Mouse (Mus musculus): Measurements from ENCODE around the gene Sf3a1.
"Not testable (repeated sequence)": the region's sequence is repeated elsewhere in the genome, so short reads cannot be mapped to it uniquely, and the experiment has no call there.

Gene Sf3a1

GRCm38 (mm10) chr11:4159808-4160708 is at the start of gene Sf3a1, which contains the start of gene Ccdc157:
TSS of gene Sf3a1 (plus strand) at chr11:4160350.
TSS of gene Ccdc157 (minus strand) at chr11:4160293.
- DNase-seq (ENCODE audit: low spot score) = peak; percentile 96

GRCm38 (mm10) chr11:4112033-4112432 is 48.1 kb upstream of the Sf3a1 start:
- no peak for DNase-seq (ENCODE audit: low spot score)

- no peak for DNase-seq (ENCODE audit: low spot score)
These were observed 47.3 kb upstream of the Sf3a1 start for GRCm38 (mm10) chr11:4112861-4113260.

DNA sequence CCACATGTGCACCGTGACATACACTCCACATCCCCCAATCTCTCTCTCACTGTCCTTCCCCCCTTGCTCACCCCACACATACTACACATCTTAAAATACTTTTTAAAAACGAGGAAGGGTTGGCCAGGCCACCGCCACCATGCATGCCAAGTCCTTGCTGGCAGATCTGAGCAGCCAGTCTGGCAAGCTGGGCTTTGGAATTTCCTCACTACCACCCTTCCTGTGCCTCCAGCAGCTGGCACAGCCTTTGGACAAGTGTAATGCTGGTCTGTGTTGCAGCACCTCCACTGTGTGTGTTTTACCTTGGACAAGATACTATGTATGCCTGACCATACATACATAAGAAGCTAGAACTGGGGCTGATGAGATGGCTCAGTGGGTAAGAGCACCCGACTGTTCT is 46.7 kb upstream of the Sf3a1 start:
- DNase-seq (ENCODE audit: low spot score) = no peak

DNA sequence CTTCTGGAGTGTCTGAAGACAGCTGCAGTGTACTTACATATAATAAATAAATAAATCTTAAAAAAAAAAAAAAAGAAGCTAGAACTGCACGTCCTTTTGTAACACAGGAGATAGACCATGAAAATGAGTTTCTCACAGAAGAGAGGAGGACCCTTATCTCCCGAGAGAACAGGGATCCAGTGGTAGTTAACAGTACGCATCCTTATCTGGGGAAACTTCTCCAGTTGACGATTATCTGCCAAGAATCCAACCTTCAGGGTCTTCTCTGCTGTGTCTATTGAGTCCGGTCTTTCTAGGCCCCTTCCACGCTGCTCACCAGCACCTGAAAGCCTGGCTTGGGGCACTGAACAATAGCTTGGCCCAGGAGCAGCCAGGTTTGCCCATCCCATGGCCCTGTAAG is 46.2 kb upstream of the Sf3a1 start:
- no peak for DNase-seq (ENCODE audit: low spot score)

GRCm38 (mm10) chr11:4114541-4114940 is 45.6 kb upstream of the Sf3a1 start:
- not testable (repeated sequence) for DNase-seq (ENCODE audit: low spot score)

GRCm38 (mm10) chr11:4115407-4115806 is 44.7 kb upstream of the Sf3a1 start:
- DNase-seq (ENCODE audit: low spot score) = no peak

DNA sequence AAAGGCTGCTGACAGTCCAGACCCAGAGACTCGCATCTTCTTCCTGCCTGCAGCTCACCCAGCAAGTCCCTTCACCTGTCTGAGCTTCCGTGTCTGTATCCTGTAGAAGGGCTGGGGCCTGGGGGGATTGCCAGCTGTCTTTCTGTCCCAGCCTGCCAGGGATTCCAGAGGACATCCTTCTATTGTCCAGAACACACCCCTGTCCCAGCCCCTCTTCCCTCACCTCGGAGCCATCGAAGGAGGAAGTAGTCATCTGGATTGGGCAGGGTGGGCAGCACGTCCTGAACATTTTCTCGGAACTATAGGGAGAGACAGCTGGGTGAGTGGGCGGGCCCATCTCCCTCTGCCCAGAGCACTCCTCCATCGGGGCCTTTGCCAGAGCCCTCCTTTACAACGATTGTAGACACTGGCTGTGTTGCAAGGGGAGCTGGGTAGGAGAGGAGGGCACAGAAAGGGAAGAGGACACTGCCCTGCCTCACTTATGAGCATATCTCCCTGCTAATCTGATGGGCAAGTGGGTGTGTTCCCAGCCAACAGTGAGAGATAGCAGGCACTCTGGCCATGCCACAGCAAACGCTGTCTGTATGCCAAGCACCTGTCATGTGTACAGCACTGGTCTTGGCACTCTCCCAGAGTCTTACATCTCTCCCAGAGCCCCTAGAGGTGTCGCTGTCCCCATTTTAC is 43.5 kb upstream of the Sf3a1 start:
- no peak for DNase-seq (ENCODE audit: low spot score)

- DNase-seq (ENCODE audit: low spot score) = no peak
These were observed 42.6 kb upstream of the Sf3a1 start for GRCm38 (mm10) chr11:4117372-4118071.

GRCm38 (mm10) chr11:4118081-4118921 is 41.8 kb upstream of the Sf3a1 start:
- DNase-seq (ENCODE audit: low spot score) = peak; percentile 42

DNA sequence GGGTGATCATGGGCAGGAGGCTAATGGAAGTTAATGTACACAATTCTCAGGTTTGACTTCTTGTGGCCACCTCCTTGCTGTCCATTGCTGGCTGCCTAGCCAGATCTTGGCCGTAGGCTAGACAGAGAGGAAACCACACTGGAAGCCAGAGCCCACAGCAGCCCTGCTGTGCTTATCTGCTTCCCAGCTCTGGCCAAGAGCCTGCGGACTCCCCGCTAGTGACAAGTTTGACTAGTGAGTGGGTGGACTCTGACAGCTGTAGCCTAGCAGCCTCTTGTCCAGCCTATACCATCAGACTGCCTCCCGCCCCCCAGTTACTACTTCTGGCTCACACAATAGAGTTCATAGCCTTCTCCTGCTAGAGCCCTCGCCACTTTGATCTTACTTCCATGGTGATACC is 40.5 kb upstream of the Sf3a1 start:
- no peak for DNase-seq (ENCODE audit: low spot score)

GRCm38 (mm10) chr11:4121691-4122090 is 38.5 kb upstream of the Sf3a1 start:
- DNase-seq (ENCODE audit: low spot score) = no peak

- no peak for DNase-seq (ENCODE audit: low spot score)
These were observed 37.9 kb upstream of the Sf3a1 start for GRCm38 (mm10) chr11:4122226-4122625.

DNA sequence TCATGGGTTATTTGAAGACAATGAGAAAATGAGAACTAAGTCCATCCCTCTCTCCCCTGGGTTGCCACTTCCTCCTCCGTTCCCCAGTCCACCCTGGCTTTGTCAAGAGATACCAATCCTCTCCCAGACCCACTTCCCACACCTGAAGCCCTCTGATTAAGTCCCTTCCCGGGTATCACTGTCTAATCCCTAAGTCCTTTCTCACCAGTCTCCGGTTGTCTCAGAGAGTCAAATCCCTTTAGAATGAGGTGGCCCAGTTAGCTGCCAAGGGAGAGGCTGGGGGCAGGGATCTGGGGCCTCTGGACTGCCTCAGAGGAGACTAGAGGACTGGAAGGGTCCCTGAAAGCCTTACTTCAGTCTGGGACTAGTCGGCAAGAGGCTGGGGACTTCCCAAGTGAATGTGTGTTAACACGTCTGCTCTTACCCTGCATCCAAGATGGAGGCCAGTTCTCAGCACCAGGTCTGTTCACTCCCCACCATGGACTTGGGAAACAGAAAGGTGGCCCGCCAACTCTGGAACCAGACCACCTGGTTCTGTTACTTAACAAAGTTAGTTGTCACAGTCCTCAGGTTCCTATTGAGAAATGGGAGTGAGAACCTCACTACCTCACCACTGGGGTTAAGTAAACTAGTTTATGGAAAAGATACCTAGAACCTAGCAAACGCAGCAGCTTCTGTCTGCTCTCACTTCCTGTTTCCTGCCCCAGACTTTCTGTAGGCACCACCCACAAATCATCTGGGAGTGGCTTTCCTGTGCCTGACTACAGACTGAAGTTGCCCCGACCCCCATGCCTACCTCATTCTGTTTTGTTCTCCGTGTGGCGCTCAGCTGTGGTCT is 37.2 kb upstream of the Sf3a1 start, which contains the start of gene Sec14l2:
Sec14l2 (minus strand) TSS at position 674 of the 838 bp plus-strand sequence.
- DNase-seq (ENCODE audit: low spot score) = peak; percentile 67

DNA sequence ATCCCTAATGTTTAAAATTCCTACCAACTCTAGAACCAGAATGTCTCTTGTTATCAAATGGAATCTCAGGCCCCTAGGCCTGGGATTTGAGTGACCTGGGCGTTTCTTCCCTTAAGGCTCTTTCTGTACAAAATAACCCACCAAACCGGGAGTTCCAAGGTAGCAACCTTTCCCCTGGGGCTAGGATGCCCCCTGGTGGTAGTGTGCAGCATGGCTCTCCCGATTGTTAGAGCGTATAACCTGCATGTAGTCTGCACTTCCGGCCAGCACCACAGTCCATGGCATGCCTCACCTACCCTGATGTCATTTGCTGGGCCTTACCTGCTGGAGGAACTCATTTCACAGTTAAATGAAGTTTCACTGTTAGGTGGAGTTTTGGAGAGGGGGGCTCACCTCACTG is 36.2 kb upstream of the Sf3a1 start:
- peak; percentile 42 for DNase-seq (ENCODE audit: low spot score)

DNA sequence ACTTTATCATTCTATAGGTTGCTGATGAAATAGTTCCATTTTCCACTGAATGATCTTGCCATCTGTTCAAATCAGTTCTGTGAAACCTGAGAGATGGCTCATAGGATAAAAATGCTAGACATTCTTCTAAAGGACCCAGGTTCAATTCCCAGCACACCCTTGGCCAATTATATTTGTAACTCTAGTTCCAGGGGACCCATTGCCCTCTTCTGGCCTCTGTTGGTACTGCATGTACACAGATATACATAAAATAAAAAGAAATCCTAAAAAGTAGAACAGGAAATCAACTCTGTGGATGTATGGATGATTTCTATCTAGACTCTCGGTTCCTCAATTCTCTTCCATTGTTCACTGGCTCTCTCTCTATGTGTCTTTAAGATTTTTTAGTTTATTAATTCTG is 33.1 kb upstream of the Sf3a1 start:
- DNase-seq (ENCODE audit: low spot score) = no peak

- DNase-seq (ENCODE audit: low spot score) = not testable (repeated sequence)
These were observed 31.7 kb upstream of the Sf3a1 start for GRCm38 (mm10) chr11:4128461-4128860.

- DNase-seq (ENCODE audit: low spot score) = peak; percentile 24
These were observed 26.7 kb upstream of the Sf3a1 start for GRCm38 (mm10) chr11:4133450-4133849.

- no peak for DNase-seq (ENCODE audit: low spot score)
These were observed 25.8 kb upstream of the Sf3a1 start for GRCm38 (mm10) chr11:4134400-4134799.

Data from T-cell, adult 2 months (primary cell).